Mouse (Mus musculus) layer of hippocampus, adult 9-10 months (tissue): ENCODE measurements around the gene Vps29.

Experiments used
- DNase-seq: peaks from one replicate; pipeline ENCODE4 v3.0.0; 2022; ENCODE audit warnings: low spot score

Vps29 gene

DNA sequence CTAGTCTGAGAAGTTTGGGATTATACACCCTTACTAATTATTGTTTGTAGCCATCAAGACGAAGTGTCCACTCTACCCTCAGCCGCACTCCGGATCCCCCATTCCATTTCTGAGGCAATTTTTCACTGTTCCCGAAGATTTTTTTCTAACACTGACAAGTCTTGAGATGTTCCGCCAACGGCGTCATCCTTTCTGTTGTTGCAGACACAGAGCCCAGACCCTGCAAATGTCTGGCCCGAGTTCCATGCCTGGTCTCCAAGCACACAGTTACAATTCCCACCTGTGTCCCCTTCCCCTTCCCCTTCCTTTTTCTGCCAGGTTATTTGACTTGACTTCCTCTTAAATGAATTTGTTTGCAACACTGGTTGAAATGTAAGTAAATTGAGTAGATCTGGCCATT, 45.7 kb downstream of the Vps29 start:
- no peak for DNase-seq

DNA sequence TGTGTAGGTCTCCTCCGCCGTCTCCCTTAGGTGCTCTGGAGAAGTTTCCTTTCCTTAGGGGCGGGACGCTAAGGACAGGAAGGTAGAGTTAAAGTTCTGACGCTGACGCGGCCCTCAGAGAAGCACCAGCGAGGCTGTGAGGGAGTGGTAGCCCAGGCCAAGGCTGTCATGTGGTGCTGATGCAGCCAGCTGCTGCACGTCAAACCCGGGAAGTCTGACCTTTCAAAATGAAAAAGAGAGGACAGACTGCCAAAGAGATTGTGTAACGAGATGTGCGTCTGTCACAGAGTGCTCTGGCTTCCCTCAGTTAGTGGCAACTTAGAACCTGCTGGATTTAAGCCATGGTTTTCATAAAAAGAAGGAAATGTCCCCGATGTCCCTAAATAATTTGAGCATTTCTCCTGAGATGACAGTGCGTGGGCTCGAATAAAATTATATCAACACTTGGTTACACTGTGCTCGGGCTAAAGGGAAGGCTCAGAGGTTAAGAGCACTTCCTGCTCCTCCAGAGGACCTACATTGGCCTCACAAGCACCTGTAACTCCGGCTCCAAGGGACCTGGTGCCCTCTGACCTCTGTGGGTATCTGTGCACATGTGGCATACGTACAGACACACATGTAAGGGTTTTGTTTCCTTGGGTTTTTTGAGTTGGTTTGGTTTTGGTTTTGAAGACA, 46.6 kb downstream of the Vps29 start:
- DNase-seq, result no peak

DNA sequence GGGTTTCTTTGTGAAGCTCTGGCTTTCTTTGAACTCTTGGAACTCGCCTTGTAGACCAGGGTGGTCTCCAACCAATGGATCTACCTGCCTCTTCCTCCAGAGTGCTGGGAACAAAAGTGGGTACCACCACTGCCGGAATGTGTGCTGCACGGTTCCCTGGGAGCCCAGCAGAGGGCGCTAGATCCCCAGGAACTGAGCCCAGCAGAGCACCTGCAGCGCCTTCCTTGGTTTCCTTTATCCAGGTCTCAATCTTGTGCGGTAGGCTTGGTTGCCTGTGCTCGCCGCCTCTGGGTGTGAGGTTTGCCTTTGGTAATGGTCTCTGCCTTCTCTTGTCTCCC, 47.1 kb downstream of the Vps29 start:
- DNase-seq, result no peak

DNA sequence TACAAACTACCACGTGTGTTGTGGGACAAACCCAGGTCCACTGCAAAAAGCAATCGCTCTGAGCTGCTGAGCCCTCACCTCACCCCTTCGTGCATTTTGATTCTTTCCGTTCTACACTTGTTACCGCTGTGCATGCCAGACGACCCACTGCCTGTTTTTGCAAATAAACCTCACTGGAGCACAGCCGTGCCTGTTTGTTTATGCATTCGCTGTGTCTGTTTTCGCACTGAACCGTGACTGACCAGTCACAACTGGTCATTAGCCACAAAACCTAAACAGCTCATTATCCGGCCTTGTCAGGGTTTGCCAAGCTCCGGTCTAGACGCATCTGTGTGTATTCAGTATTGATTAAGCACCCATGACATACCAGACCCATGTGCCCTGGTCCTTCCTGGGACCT, 48.0 kb downstream of the Vps29 start:
- DNase-seq, result no peak

DNA sequence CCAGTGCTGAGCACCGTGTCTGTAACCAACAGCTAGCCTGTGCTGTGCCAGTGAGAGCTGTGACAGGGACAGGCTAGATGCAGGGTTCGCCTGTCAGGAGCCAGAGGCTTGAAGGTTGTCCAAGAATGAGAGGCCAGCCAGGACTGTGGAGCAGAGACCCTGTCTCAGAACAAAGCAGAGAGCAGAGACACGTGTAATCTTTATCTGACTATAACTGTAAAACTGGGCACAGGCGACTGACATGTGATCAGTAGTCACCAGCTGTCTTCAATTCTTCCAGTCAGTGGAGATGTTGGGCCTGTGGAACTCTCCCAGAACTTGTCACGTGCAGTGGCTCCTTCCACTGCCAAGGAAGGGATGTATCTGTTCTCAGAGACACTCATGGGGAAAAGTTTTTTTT, 48.6 kb downstream of the Vps29 start:
- no peak for DNase-seq

DNA sequence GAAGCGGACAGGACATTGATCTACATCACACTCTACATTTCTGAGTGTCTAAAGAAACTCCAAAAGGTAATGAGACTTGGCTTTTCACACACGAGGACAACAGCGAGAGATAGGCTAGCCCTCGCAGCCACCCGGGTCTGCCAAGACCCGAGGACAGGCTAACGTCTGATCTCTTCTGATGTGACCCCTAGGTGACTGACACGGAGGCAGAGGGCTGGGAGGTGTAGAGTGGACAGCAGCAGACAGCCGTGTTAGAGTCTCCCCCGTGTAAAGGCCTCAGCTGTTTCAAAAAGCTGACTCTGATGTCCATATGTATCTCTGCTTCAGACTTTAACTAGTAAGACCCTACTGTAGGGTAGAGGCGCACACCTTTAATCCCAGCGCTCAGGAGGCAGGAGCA, 49.2 kb downstream of the Vps29 start:
- no peak for DNase-seq

DNA sequence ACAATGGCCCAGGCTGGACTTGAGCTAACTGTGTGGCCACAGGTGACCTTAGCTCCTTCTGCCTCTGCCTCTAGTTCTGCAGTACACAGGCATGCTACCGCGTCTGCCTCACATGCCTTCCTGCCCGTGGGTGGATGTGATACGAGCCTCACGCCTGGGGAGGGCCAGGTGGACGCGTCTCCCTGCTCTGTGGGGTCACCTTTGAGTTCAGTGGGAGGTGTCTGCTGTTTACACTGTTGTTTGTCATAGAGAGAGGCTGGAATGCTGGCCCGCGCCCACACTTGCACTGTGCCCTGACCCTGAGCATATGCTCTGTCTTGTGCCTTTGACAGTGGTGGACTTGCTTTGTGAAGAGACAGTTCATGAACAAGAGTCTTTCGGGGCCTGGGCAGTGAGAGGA, 51.4 kb downstream of the Vps29 start:
- DNase-seq, result no peak

DNA sequence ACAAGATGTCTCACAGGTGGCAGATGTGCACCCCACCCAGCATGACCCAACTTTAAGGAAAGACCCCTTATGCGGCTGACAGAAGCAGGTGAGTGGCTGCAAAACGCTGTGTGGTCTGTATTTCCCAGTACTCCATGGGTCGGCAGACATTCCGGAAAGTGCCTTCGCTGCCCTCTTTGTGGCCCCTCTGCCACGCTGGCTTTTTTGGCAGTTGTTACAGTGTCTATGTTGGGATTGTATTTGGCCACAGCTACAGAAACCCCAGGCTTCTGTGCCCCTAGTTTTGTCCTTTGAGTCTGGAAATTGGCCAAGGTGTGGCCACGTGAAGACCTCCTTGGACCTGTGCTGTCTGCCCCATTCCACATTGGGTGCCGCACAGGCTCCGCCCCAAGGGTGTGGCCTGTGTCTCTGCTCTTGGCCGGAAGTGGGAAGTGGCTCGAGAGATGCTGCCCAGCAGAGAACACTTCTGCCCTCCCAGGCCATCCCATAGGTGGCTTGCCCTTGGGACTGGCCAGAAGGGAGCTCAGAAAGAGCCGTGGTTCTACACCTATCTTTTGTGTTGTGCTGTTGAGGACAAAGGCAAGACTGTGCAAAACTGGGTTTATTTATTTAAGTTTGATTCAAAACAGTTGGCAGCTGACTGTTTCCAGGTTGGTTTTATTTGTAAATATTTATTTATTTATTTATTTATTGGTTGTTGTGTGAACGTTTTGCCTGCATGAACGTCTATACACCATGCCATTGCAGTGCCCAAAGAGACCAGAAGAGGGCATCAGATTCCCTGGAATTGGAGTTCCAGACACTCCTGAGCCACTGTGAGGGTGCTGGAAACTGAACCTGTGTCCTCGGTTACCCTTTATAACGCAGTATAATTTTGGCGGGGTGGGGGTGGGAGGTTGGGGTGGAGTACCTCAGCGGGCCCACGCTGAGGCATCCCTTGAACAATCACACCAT, 55.8 kb downstream of the Vps29 start:
- DNase-seq, result no peak

DNA sequence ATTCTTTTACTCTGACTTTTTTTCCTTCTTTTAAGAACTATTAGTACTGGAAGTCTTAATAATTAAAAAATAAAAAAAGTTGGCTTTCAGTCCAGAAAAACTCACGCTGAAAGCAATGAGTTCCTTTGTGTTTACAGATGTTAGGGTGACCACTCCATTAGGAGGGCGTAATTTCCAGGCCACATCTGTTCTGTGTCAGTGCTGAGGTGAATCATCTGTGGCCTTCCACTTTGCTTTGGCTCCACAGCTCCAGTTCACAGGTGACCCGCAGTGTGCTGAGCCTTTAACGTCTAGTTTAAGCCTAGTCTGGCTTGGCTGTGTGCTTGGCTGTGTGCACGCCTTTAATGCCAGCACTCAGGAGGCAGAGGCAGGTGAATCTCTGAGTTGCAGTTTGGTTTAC, 57.7 kb downstream of the Vps29 start:
- no peak for DNase-seq

DNA sequence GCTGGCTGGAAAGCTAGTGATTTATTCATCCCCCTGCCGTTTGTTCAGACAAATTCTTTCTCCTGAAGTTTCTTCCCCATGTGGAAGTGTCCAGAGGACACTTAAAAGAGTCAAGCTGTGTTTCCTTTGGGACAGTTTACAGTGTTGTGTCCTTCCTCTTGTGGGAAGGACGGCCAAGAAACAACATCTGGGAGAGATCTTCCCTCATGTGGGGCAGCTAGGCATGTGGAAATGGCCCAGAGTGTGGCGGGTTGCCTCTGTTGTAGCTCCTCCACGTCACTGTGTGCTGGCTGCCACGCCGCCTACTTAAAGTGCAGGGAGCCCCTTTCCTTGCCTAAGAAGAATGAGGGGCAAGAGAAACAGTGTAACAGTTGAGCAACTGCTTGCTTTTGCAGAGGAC, 58.7 kb downstream of the Vps29 start:
- no peak for DNase-seq

DNA sequence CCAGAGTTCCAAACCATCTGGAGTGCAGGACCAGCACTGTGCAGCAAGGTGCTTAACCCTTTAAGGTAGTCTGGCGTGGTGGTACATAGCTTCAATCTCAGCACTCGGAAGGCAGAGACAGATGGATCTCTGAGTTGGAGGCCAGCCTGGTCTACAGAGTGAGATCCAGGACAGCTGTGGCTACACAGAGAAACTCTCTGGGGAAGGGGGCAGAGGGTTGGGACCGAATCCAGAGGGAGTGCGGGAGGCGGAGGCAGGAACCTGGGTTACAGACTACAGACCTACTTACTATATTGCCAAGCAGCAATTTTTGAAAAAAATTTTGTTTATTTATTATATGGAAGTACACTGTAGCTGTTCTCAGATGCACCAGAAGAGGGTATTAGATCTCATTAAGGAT, 60.2 kb downstream of the Vps29 start:
- no peak for DNase-seq
